Mouse (Mus musculus) pancreas, adult 10 weeks (tissue): ENCODE results near the gene Cryga. TPM values are rescaled to one million over a fixed set of nuclear protein-coding genes. Genes with fewer than 3 reads are reported as not detected.

Source experiments
- polyA plus RNA-seq: library from polyadenylated mRNA; stranded (reverse); fragments of 350-450 nt; fragmentation: Illumina TruSeq; extraction: RNeasy Lipid Tissue Mini Kit (QIAGEN cat#74804); gene quantifications from one replicate; pipeline ENCODE4 v1.2.3, GENCODE M21; 2015; ENCODE audit warnings: low read depth, low replicate concordance; ENCODE audit not compliant: insufficient read depth

The Cryga gene
- polyA plus RNA-seq = not detected

DNA sequence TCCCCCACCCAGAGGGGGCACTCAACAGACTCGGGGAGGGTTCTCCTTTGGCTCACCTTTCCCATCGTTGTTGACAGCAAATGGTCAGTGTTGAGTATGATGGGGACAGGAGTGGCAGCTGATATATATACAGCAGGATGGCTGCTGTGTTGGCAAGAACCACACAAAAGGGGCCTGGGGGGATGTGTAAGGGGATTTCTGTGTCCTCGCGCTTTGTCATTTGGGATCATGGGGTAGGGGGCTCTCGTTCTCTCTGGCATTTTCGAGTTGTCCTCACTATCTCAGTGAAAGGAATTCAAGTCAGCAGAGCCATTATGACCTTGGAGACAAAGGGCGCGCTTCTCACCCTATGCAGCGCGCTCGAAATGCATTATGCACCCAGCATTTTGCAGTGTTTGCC is at the start of gene Cryga:
Gene Cryga, minus strand, starts transcription at position 101 of the 400 bp plus-strand sequence.

DNA sequence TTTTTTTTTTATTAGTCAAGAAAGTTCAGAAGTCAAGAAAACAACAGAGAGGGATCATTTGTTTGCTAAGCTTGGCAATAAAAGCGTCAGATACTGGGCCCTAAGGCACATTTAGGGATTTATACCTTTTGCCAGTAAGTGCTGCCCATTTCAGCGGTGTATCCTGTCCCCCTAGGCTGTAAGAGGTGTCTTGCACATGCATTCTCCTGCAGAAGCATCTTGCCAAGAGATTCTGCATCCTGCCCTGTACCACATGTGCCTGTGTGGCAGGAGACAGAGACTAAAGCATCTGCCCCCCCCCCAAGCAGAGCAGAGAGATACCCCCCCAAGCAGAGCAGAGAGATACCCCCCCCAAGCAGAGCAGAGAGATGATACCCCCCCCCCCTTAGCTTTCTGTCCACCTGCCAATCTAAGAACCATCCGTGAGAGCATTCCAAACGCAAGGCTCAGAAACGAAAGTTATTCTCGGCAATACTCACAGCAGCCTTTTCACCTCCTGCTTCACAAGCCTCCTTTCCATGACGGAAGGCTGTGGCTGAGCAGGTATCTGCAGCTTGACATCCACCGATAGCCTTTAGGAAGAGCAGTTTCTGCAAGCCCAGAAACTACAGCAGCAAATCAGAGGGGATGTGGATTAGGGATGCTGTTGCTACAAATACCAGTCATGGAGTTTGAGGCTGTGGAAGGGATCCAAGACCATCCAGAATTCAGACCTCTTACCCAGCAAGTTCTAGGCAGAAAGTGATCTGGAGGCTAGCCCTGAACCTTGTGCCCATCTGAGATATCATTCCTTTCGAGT is 19.6 kb upstream of the Cryga start, which contains the start of gene D630023F18Rik:
Gene D630023F18Rik, minus strand, starts transcription at position 641 of the 799 bp plus-strand sequence.

DNA sequence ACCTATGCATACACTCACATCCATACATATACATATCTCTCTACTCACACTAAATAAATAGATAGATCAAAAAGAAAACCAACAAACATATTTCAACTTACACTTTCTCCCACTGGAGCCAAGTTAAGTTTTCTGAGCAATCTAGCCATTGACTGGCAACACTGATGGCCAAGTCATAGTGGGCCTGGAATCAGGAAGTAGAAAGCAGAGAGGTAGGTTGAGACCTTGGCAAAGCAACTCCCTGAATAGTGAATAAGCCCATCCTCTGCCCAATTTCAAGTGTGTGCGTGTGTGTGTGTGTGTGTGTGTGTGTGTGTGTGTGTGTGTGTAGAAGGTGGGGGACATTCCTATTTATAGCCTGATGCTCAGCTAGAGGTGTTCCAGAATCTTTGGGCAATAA is 16.3 kb upstream of the Cryga start, which contains the start of gene Gm28845:
Gene Gm28845, minus strand, starts transcription at position 121 of the 400 bp plus-strand sequence.

DNA sequence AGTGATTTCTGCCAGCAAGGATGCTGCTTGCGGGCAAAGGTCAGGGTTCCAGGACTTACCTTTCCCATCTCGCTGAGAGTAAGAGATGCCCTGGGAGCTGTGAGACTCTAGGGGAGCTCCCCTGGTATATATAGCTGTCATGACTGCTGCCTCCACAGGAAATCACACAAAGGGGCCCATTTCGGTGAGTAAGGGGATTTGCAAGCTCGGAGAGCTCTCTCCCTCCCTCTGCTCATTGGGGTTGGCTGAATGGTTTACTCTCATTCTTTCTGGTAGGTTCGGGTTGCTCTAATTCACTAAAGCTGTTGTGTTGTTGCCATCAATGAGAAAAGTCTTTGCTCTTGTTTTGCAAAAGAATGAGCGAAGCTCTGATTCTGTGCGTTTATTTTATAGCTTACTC is 21.0 kb downstream of the Cryga start, which contains the start of gene Crygb:
Gene Crygb, minus strand, starts transcription at position 101 of the 400 bp plus-strand sequence.

DNA sequence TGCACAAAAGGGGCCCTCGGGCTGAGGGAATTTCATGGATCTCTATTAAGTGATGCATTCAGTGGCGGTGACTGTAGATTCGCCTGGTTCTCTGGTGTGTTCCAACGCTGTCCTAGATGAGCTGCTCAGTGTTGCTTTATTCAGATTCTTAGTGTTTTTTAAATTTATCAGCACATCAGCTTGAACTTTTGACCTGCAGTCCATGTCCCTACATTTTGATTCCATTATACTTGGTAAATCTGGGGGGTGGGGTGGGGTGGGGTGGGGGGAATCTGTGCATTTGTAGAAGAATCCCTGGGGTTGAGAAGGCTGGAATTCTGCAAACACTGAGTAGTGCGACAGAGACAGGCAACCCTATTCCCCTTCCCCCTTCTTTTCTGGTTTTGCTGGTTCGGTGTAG is 29.6 kb downstream of the Cryga start, which contains the start of gene Crygc:
Gene Crygc, minus strand, starts transcription at position 101 of the 400 bp plus-strand sequence.

DNA sequence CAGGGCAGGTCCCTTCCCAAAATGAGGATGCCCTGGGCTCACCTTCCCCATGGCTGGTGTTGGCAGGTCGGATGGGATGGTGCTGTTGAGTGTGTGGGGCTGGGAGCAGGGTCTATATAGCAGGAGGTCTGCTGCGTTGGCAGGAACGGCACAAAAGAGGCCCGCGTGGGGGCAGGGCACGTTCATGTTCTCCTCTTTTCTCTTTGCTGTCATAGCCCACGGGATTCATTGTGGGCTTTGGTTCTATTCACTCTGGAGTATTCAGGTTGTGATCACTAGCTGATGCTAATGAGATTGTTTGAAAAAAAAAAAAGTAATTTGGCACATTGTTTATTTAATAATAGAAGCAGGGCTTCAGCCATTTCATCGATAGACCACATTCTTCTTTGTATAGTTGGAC is 39.8 kb downstream of the Cryga start, which contains the start of gene Crygd:
Gene Crygd, minus strand, starts transcription at position 101 of the 400 bp plus-strand sequence.

DNA sequence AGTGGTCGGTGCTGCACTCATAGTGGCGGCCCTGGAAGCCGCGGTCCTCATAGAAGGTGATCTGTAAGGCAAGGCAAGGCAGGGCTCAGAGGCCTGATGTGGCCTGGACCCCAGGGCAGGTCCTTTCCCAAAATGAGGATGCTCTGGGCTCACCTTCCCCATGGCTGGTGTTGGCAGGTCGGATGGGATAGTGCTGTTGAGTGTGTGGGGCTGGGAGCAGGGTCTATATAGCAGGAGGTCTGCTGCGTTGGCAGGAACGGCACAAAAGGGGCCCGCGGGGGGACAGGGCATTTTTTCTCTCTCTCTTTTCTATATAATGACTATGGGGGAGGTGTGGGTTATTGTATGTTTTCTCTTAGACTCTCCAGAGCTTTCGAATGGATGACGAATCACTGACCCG is 52.2 kb downstream of the Cryga start, which contains the start of gene Cryge:
Gene Cryge, minus strand, starts transcription at position 198 of the 400 bp plus-strand sequence.

Other genes starting within 250 kb of the Cryga start
- gene Plekhm3, start 146.5 kb downstream of the Cryga start, polyA plus RNA-seq = 1.3 TPM
- not detected for gene Akr1cl, start 70.6 kb downstream of the Cryga start, polyA plus RNA-seq
- gene Cryge, start 52.2 kb downstream of the Cryga start, polyA plus RNA-seq = not detected
- gene Crygd, start 39.9 kb downstream of the Cryga start, polyA plus RNA-seq = not detected
- not detected for gene Crygc, start 29.7 kb downstream of the Cryga start, polyA plus RNA-seq
- not detected for gene Crygb, start 21.1 kb downstream of the Cryga start, polyA plus RNA-seq
- not detected for gene Gm28845, start 16.2 kb upstream of the Cryga start, polyA plus RNA-seq
- gene D630023F18Rik, start 19.8 kb upstream of the Cryga start, polyA plus RNA-seq = not detected
- gene Idh1, start 83.1 kb upstream of the Cryga start, polyA plus RNA-seq = 12.2 TPM
- gene Pikfyve, start 83.3 kb upstream of the Cryga start, polyA plus RNA-seq = 4.5 TPM
- not detected for gene Pth2r, start 178.7 kb upstream of the Cryga start, polyA plus RNA-seq